Mouse (Mus musculus) testis, adult 2 months (tissue): ENCODE results near the gene Iqcg. TPM values are rescaled to one million over a fixed set of nuclear protein-coding genes. Genes with fewer than 3 reads are reported as not detected.

Source experiments
- H3K27ac ChIP-seq: fragments of 200-500 bp; 2 replicates; pipeline ENCODE4 v1.5.1; 2012; ENCODE audit warnings: low read depth, low read length; ENCODE audit not compliant: control insufficient read depth, insufficient read depth
- H3K27me3 ChIP-seq: fragments of 200-500 bp; 2 replicates; pipeline ENCODE4 v1.6.1; 2012; ENCODE audit warnings: mild to moderate bottlenecking, low read length, moderate library complexity; ENCODE audit not compliant: control insufficient read depth, insufficient read depth
- H3K36me3 ChIP-seq: fragments of 200-500 bp; 2 replicates; pipeline ENCODE4 v1.6.1; 2012; ENCODE audit warnings: mild to moderate bottlenecking, low read length; ENCODE audit not compliant: control insufficient read depth, insufficient read depth
- H3K4me1 ChIP-seq: fragments of 200-500 bp; 2 replicates; pipeline ENCODE4 v1.6.1; 2012; ENCODE audit warnings: low read length; ENCODE audit not compliant: control insufficient read depth, insufficient read depth
- H3K4me3 ChIP-seq: fragments of 200-500 bp; 2 replicates; pipeline ENCODE4 v1.5.1; 2012; ENCODE audit warnings: low read depth, mild to moderate bottlenecking, low read length, moderate library complexity, mixed read lengths; ENCODE audit not compliant: control insufficient read depth
- CTCF ChIP-seq: fragments of 200-500 bp; IDR thresholded peaks from 2 replicates; pipeline ENCODE4 v1.5.1; 2012; ENCODE audit warnings: low read depth, mild to moderate bottlenecking, inconsistent platforms, low read length, moderate library complexity; ENCODE audit not compliant: control insufficient read depth, insufficient read depth, insufficient replicate concordance
- POLR2A ChIP-seq: fragments of 200-500 bp; IDR thresholded peaks from 2 replicates; pipeline ENCODE4 v1.6.1; 2012; ENCODE audit warnings: low read depth, mild to moderate bottlenecking, inconsistent platforms, low read length, moderate library complexity; ENCODE audit not compliant: control insufficient read depth
- polyA plus RNA-seq: library from polyadenylated mRNA; depleted of rRNA; stranded (reverse); fragments of >200 nt; gene quantifications from 2 replicates; pipeline ENCODE4 v1.2.3, GENCODE M21; 2012; rRNA removed

Iqcg gene
- polyA plus RNA-seq = 21.8 and 22.8 TPM in 2 replicates

DNA sequence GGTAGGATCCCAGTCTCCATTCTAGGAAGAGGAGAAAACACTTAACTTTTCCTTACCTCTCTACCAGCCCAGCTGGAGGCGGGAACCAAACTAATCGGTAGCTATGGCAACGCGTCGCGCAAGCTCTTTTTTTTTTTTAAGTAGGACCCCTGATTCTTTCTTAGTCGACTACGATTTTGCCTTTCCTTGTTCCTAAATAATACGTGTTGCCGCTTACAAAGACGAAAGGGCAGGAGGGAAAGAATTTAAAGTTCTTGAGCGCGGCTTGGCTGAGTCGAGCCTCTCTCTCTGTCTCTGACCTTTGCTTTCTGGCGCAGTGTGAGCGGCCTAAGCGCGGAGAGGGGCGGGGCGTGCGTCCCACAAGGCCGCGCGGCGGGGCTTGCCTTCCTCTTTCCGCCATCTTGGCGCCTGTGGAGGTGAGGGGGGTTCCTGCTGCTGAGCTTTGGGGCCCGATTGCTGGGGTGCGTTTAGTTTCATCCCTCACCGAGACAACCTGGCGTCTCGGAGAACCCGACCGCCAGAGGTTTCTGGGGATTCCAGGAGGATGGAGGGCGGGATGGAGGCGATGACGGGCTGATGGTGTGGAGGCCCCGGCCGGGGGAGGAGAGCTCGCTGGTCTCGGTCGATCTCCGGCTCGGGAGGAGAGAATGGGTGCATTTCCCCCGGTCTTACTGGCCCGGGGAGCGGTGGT, at the start of gene Iqcg, which contains the start of gene Rpl35a:
TSS of gene Iqcg (minus strand) at position 124 of the 691 bp plus-strand sequence.
TSS of gene Rpl35a (plus strand) at position 359 of the 691 bp plus-strand sequence.
- TF ChIP-seq CTCF (no peak), POLR2A (peak; percentile 92)
- H3K27ac ChIP-seq = peak within 1 kb of the TSS; percentile 96
- peaks cover 6% of the 10 kb centered on the region for H3K36me3 ChIP-seq
- H3K27me3 ChIP-seq = no peaks in the 10 kb centered on the region
- H3K4me1 ChIP-seq = peaks cover 4% of the 10 kb centered on the region
- peak within 1 kb of the TSS; percentile 94 for H3K4me3 ChIP-seq

DNA sequence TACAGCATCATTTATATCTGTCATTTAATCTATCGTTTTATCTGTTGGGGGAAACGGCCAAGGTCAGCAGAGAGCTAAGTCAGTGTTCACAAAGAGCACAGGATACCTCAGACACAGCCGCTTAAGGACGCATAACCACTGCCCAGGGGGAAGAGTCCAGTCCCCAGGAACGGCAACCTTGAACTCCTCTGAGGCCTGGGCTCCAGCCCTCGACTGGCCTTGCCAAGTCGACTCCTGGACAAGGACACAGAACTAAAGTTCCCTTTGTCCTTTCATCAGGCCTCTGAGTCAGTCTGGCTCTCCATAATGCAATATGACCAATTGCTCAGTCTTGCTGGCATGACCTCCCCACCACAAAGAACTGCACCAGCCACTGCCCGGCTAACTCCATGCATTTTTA, 29.6 kb upstream of the Iqcg start:
- H3K4me1 ChIP-seq = no peaks in the 10 kb centered on the region
- H3K4me3 ChIP-seq = no peak overlapping the region
- TF ChIP-seq POLR2A = no peak
- no peak for TF ChIP-seq CTCF
- peaks cover 2% of the 10 kb centered on the region for H3K36me3 ChIP-seq
- H3K27ac ChIP-seq = peak overlapping the region; percentile 67
- no peaks in the 10 kb centered on the region for H3K27me3 ChIP-seq

DNA sequence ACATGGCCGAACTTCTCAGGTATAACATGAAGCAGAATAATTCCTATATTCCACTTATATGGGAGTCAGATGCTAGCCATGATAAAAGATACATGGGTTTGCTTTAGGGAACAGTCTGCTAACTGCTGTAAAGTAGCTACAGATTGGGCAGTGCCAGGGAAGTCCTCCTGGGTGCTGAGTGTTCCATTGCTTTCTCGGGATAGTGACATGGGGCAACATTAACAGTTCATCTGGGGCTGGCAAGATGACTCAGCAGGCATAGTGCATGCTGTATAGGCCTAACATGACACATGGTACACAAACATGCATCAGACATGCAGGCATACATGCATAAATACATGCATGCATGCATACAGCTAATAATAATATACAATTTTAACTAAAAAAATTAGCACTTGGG, 28.0 kb upstream of the Iqcg start:
- Histone ChIP-seq H3K4me1 (no peaks in the 10 kb centered on the region), H3K27ac (no peak overlapping the region), H3K27me3 (no peaks in the 10 kb centered on the region), H3K4me3 (no peak overlapping the region), H3K36me3 (no peaks in the 10 kb centered on the region; the same call in 1 of the 2 replicates)
- TF ChIP-seq POLR2A = no peak
- TF ChIP-seq CTCF = no peak

DNA sequence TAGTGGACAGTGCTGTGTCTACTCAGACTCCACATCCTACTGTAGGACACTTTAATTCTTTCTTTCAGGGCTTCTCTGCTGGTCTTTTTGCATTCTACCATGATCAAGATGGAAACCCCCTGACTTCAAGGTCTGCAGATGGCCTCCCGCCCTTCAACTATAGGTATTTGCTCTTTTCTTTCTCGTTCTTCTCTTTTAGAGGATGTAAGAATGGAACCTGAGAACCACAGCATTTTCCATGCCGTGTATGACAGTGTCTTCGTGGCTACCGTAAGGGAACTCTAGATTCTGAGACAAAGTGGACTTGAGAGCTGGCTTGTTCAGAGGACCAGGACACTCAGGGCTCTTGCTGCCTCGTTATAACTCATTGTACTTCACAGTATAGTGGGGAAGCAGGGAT, 26.9 kb upstream of the Iqcg start:
- Histone ChIP-seq H3K4me1 (no peaks in the 10 kb centered on the region), H3K27ac (no peak overlapping the region), H3K36me3 (no peaks in the 10 kb centered on the region; the same call in 1 of the 2 replicates), H3K4me3 (no peak overlapping the region), H3K27me3 (no peaks in the 10 kb centered on the region)
- TF ChIP-seq POLR2A (no peak), CTCF (no peak)

DNA sequence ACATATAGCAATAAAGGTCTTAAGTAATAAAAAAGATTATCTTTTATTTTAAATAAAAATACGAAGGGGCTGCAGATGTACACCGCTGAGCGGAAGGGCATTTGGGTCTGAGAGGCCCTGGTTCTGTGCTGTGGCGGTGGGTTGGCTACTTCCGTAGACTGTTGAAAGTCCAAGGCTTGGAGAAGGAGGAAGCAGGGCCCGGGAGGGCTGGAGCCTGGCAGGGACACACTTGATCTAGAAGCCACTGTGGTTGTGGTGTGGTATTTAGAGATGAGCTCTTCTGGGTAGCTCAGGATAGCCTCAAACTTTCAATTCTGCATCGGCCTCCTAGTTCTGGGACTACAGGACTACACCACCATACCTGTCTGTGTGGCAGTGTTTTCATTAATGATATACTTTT, 24.0 kb upstream of the Iqcg start:
- TF ChIP-seq POLR2A = no peak
- no peak for TF ChIP-seq CTCF
- Histone ChIP-seq H3K27ac (no peak overlapping the region), H3K27me3 (no peaks in the 10 kb centered on the region), H3K36me3 (no peaks in the 10 kb centered on the region; the same call in 1 of the 2 replicates), H3K4me1 (no peaks in the 10 kb centered on the region), H3K4me3 (no peak overlapping the region)

DNA sequence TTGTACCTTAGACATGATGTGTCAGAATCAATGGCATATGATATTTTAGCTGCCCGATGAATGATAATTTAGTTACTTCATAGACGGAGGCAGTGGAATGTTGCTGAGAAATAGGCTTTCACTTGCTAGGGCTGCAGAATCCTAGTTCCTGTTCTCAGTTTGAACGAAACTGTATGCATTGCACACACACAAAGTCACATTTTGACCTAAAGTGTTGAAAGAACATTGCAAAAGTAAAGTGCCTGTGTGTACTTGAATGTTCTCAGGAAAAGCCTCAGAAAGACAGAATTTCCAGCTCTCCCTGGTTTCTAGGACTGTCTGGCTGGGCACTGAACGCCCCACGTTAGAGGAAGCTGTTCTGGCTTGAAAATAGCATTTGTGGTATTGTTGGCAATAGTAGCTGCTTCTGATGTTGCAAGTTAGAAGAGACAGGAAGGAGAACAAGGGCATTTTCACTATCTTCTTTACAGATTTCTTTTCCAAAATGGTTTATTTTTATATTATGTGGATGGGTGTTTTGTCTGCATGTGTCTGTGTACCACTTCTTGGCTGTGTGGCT, 21.1 kb upstream of the Iqcg start:
- H3K36me3 ChIP-seq = no peaks in the 10 kb centered on the region; the same call in 1 of the 2 replicates
- no peaks in the 10 kb centered on the region for H3K4me1 ChIP-seq
- no peaks in the 10 kb centered on the region for H3K27me3 ChIP-seq
- no peak for TF ChIP-seq POLR2A
- no peak for TF ChIP-seq CTCF
- peak overlapping the region; percentile 19; the same call in 1 of the 2 replicates for H3K27ac ChIP-seq
- no peak overlapping the region for H3K4me3 ChIP-seq

DNA sequence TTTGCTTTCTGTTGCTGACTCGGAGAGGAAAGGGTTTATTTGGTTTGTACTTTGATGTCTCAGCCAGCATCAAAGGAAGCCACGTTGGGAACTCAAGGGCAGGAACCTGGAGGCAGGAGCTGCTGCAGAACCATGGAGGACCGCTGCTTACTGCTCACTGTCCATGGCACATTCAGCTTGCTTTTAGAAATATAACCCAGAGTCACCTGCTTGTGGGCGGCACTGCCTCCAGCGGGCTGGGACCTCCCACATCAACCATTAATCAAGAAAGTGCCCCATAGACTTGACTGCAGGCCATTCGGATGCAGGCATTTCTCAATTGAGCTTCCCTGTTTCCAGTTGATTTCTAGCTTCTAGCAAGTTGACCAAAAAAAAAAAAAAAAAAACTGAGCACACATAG, 20.1 kb upstream of the Iqcg start:
- TF ChIP-seq POLR2A = no peak
- TF ChIP-seq CTCF = no peak
- Histone ChIP-seq H3K4me3 (no peak overlapping the region), H3K27ac (no peak overlapping the region), H3K36me3 (no peaks in the 10 kb centered on the region; the same call in 1 of the 2 replicates), H3K4me1 (no peaks in the 10 kb centered on the region), H3K27me3 (no peaks in the 10 kb centered on the region)
